Mouse (Mus musculus): ENCODE measurements around the gene Cox19. TPM values are rescaled to one million over a fixed set of nuclear protein-coding genes. Genes with fewer than 3 reads are reported as not detected.

Gene Cox19
- total RNA-seq, 4 experiments from 2014 or later: 59.2 to 62.6 (median 61.3) TPM

GRCm38 (mm10) chr5:139381586-139382513 lies 30.6 kb upstream of the Cox19 start:
- no peak for DNase-seq (ENCODE audit: low spot score in 2 of 2)

GRCm38 (mm10) chr5:139380385-139381248 lies 29.4 kb upstream of the Cox19 start:
- peak in 1 of 2 experiments; percentile 87 for DNase-seq (ENCODE audit: low spot score in 2 of 2)

DNA sequence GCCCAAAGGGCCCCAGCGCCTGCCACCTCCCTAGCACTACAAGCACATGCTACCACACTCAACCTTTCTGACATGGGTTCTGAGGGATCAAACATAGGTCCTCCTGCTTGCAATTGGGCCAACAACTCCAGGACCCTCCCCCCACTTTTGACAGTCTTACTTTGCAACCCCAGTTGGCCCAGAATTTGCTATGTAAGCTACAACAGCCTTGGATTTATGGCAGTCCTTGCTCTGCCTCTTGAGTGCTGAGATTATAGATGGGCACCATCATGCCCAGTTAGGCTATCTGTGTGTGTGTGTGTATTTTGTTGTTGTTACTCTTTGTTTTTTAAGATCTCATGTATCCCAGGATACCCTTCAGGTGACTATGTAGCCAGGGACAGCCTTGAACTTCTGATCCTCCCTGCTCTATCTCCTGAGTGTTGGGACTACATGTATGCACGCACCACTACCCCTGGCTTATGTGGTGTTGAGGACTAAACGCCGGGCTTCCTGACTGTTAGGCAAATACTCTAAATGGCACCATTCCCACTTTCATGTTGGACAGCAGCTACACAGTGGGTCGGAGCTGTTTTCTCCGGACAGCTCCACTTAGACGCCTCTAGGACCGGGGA lies 28.7 kb upstream of the Cox19 start:
- DNase-seq (ENCODE audit: low spot score in 2 of 2): no peak

DNA sequence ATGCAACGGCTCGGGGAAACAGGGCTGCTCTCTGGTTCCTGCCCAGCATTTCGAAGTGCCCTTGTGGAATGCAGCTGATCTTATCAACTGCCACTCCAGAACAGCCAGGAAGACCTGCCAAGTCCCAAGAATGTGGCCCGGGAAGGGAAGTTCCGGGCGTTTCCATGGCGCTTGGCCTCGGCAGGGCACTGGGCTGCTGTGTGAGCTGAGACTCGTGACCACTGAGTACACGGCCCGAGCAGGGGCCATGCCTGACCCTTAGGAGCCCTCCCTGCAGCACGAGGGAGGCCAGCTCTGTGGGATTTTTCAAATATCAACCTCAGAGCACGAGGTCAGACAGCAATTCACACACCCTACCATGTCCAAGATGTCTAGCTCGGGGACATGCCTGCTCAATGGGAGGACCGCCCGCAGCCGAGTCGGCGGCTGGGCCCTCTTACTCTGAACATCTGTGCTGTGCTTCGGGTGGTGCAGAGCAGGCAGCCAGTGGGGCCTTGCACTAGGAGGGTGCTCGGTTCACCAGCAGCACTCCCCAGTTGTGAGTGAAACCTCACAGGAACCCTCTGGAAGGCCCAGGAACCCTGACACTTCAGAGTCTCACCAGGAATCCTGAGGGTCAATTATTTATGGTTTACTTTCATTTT lies 27.9 kb upstream of the Cox19 start:
- DNase-seq (ENCODE audit: low spot score in 2 of 2): no peak

- no peak for DNase-seq (ENCODE audit: low spot score in 2 of 2)
Measured at GRCm38 (mm10) chr5:139378271-139378556, 27.0 kb upstream of the Cox19 start.

- DNase-seq (ENCODE audit: low spot score in 2 of 2): no peak
Measured at GRCm38 (mm10) chr5:139377468-139378270, 26.5 kb upstream of the Cox19 start, which contains the start of gene Gpr146. Gpr146 (plus strand) TSS chr5:139377697.

GRCm38 (mm10) chr5:139374841-139375240 lies 23.6 kb upstream of the Cox19 start:
- DNase-seq (ENCODE audit: low spot score in 2 of 2): no peak

- no peak for DNase-seq (ENCODE audit: low spot score in 2 of 2)
Measured at GRCm38 (mm10) chr5:139373889-139374444, 22.7 kb upstream of the Cox19 start.

DNA sequence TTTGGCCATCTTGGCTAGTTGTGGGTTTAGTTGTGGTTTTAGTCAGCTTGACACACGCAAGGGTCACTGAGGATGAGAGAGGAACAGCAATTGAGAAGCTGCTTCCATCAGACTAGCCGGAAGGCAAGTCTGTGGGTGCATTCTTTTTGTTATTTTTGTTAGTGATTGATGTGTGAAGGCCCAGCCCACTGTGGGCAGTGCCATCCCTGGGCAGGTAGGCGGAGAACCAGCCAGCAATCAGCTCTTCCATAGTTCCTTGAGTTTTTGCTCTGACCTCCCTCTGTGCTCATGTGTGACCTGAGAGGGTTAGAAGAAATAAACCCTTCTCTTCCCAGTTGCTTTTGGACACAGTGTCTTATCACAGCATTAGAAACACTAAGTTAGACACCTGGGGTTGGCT lies 21.9 kb upstream of the Cox19 start:
- DNase-seq (ENCODE audit: low spot score in 2 of 2): no peak

DNA sequence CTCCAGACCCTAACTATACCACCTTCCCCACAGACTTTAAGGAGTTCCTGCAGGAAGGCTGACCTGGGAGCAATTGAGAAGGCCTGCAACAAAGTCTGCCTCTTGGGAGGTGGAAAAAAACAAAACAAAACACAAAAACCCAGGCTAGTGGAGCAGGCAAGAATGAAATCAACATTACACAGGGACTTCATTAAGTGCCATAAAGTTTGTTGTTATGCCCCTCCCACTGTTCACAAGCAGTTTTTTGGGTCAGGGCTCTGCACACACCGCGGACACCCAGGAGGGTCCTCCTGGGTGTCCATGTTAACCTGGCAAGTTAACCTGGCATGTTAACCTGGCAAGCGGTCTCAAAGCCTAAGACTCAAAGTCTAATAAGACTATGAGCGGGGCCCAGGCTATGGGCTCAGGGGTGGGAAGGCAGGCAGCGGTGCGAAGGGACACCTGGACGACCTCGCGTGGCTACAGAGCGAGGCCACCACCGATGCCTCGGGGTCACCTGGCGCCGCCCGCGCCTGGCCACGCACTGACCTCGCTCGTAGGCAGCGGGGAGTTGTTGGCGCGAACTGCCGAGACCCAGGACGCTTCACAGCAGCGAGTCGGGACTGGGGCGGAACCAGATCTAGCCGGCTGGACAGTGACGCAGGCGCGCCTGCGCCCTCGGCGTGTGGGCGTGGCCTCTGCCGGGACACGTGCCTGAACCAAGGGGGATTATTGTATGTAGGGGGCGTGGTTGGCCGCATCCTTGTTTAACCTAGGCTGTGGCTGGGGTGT lies 20.6 kb upstream of the Cox19 start:
- peak; percentile 78 to 87 for DNase-seq (ENCODE audit: low spot score in 2 of 2)

DNA sequence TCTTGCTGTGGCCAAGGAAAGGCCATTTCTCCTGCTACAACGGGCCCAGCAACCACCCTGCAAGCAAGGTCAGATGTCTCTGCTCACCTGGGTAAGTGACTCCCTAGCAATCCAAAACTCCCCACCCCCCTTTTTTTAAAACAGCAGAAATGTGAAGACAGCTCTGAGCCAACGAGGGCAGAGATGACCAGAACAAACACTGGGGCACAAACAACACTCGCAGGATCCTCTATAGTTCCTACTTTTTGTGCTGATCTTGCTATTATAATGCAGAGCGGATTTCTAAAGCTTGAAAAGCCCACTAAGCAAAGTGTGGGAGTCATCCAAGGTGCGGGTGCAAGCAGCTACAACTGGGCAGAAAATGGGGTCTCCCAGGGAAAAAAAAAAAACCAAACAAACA lies 19.9 kb upstream of the Cox19 start:
- DNase-seq (ENCODE audit: low spot score in 2 of 2): no peak

DNA sequence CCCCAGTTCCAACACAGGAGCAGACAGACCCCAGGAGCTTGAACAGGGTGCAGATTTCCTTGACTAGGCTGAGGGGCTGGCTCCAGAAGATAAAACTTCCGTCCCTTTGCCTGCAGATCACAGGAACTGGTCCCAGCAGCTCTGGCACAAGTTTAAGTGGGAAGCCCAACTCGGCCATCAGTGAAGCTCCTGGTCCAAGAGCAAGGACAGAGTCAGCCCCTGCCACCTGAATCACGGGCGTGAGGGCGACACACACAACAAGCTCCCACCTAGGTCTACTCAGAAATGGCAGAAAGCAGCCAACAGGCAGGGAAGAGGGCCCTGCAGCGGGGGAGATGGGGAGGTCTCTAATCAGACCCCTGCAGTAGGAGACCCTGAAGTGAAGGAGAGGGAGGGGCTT lies 19.1 kb upstream of the Cox19 start:
- no peak for DNase-seq (ENCODE audit: low spot score in 2 of 2)

- no peak for DNase-seq (ENCODE audit: low spot score in 2 of 2)
Measured at GRCm38 (mm10) chr5:139368638-139369320, 17.6 kb upstream of the Cox19 start.

DNA sequence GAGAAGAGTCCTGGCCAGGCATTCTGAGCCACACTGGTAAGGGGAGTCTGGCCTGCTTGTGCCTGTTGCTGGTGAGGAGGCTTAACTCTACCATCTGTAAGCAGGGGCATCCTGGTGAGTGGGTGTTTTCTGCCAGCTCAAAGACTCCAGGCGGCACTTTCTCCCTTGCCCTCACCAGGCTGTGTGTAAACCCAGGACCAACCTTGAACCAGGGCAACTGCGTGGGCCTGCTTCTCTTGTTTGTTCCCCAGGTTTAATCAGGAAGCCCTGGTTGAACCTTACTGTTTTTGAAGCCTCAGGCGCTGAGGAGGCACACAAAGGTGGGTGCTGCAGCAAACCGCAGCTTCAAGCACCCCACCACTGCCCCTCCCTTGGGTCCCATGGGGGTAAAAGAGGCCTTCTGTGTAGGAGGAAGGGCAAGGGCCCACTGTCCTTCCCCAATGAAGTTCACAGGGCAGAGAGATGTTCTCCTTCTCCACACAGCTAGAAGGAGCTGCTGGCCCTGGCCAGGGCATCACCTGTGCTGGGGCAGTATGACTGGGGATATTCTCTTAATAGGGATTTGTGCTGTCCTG lies 16.8 kb upstream of the Cox19 start:
- DNase-seq (ENCODE audit: low spot score in 2 of 2): no peak

DNA sequence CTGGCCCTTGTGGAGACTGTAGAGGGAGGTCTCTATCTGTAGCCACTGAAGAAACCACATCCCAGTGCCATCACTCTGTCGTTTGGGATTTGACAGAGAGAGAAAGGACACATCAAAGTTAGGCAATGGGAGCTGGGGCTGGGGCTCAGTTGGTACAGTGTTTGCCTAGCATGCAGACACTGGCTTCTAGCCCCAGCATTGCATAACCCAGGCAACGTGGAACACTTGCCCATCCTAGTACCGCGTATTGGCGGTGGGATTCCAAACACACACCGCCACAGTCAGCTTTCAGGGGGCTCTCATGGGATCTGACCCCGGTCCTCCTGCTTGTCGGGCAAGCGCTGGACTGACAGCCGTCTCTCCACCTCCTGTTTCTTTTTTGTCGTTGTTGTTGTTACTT lies 15.3 kb upstream of the Cox19 start:
- no peak for DNase-seq (ENCODE audit: low spot score in 2 of 2)

- no peak for DNase-seq (ENCODE audit: low spot score in 2 of 2)
Measured at GRCm38 (mm10) chr5:139365827-139366226, 14.6 kb upstream of the Cox19 start.

- no peak for DNase-seq (ENCODE audit: low spot score in 2 of 2)
Measured at GRCm38 (mm10) chr5:139364911-139365571, 13.8 kb upstream of the Cox19 start.
